Mouse (Mus musculus) left cerebral cortex, postnatal 10 days (tissue): ENCODE results near the gene Myo3a. TPM values are rescaled to one million over a fixed set of nuclear protein-coding genes. Genes with fewer than 3 reads are reported as not detected.

Source experiments
- DNase-seq, 2 experiments: peaks; one replicate each; pipeline ENCODE4 v3.0.0; 2021 to 2022; ENCODE audit warnings: low spot score in 2 of 2, mixed read lengths in 1 of 2; ENCODE audit errors: extremely low spot score in 1 of 2
- intact Hi-C: fragments of 180-260 bp; cut with DNase I; formaldehyde crosslinking; loops from one replicate; pipeline ENCODE4 v1.15.1; 2025
- total RNA-seq, 2 experiments: library from RNA; stranded (reverse); gene quantifications; 2 replicates each; pipeline ENCODE4 v1.2.3; 2021

The Myo3a gene
- total RNA-seq, 2 experiments from 2014 or later, result 0.55 to 0.64 TPM

GRCm38 (mm10) chr2:22619416-22619815, 392.1 kb downstream of the Myo3a start:
- intact Hi-C loops, result no loop called here

GRCm38 (mm10) chr2:22620030-22620429, 392.7 kb downstream of the Myo3a start:
- no peak for DNase-seq
- intact Hi-C loops, result loop anchor here (5.0 kb wide), 1 partner anchor 663 kb away; no protein-coding TSS in a partner anchor

More at GRCm38 (mm10) chr2:22619416-22619815, 392.1 kb downstream of the Myo3a start:
- DNase-seq, result no peak

- DNase-seq, result no peak
- intact Hi-C loops, result loop anchor here (5.0 kb wide), 1 partner anchor 663 kb away; no protein-coding TSS in a partner anchor
These were observed 393.2 kb downstream of the Myo3a start for GRCm38 (mm10) chr2:22620534-22620933.

GRCm38 (mm10) chr2:22620978-22621827, 393.9 kb downstream of the Myo3a start:
- DNase-seq, result no peak
- intact Hi-C loops, result loop anchor here (5.0 kb wide), 1 partner anchor 664 kb away; no protein-coding TSS in a partner anchor

GRCm38 (mm10) chr2:22621828-22622731, 394.8 kb downstream of the Myo3a start, which contains the start of gene Gad2:
Gene Gad2 (plus strand): TSS chr2:22622205.
- intact Hi-C loops, result loop anchor here (5.0 kb wide), 1 partner anchor 665 kb away; no protein-coding TSS in a partner anchor
- DNase-seq, result peak in 1 of 2 experiments; percentile 36

- peak in 1 of 2 experiments; percentile 22 for DNase-seq
- intact Hi-C loops, result loop anchor here (5.0 kb wide), 1 partner anchor 666 kb away; no protein-coding TSS in a partner anchor
These were observed 396.1 kb downstream of the Myo3a start for GRCm38 (mm10) chr2:22623111-22624070.

- no peak for DNase-seq
- intact Hi-C loops, result loop anchor here (5.0 kb wide), 1 partner anchor 667 kb away; no protein-coding TSS in a partner anchor
These were observed 397.1 kb downstream of the Myo3a start for GRCm38 (mm10) chr2:22624188-22624975.

- no peak for DNase-seq
- intact Hi-C loops, result no loop called here
These were observed 398.0 kb downstream of the Myo3a start for GRCm38 (mm10) chr2:22625096-22625960.

- intact Hi-C loops, result no loop called here
- DNase-seq, result no peak
These were observed 399.9 kb downstream of the Myo3a start for GRCm38 (mm10) chr2:22627147-22627666.

GRCm38 (mm10) chr2:22627819-22628432, 400.6 kb downstream of the Myo3a start:
- intact Hi-C loops, result no loop called here
- DNase-seq, result no peak

GRCm38 (mm10) chr2:22634766-22635165, 407.5 kb downstream of the Myo3a start:
- no peak for DNase-seq
- intact Hi-C loops, result no loop called here

- intact Hi-C loops, result no loop called here
These were observed 418.8 kb downstream of the Myo3a start for GRCm38 (mm10) chr2:22646134-22646533.

GRCm38 (mm10) chr2:22648394-22648793, 421.1 kb downstream of the Myo3a start:
- no peak for DNase-seq
- intact Hi-C loops, result no loop called here

More at GRCm38 (mm10) chr2:22646134-22646533, 418.8 kb downstream of the Myo3a start:
- no peak for DNase-seq

GRCm38 (mm10) chr2:22651826-22652225, 424.5 kb downstream of the Myo3a start:
- intact Hi-C loops, result no loop called here

GRCm38 (mm10) chr2:22663731-22664130, 436.4 kb downstream of the Myo3a start:
- intact Hi-C loops, result no loop called here

More at GRCm38 (mm10) chr2:22651826-22652225, 424.5 kb downstream of the Myo3a start:
- no peak for DNase-seq

More at GRCm38 (mm10) chr2:22663731-22664130, 436.4 kb downstream of the Myo3a start:
- no peak for DNase-seq
